Mouse (Mus musculus): Measurements from ENCODE around the gene Alpl. TPM values are rescaled to one million over a fixed set of nuclear protein-coding genes. Genes with fewer than 3 reads are reported as not detected.

The Alpl gene
- total RNA-seq, 2 experiments from 2014 or later: 6.2 to 7.4 TPM

GRCm38 (mm10) chr4:137725541-137726145 is 70.5 kb downstream of the Alpl start:
- no peak for DNase-seq (ENCODE audit: low spot score in 2 of 2)
- intact Hi-C loops (cut with DNase I): no loop called here

GRCm38 (mm10) chr4:137724766-137725165 is 71.4 kb downstream of the Alpl start:
- intact Hi-C loops (cut with DNase I): no loop called here
- DNase-seq (ENCODE audit: low spot score in 2 of 2): peak in 1 of 2 experiments; percentile 37

GRCm38 (mm10) chr4:137724212-137724611 is 72.0 kb downstream of the Alpl start:
- intact Hi-C loops (cut with DNase I): no loop called here
- DNase-seq (ENCODE audit: low spot score in 2 of 2): no peak

- intact Hi-C loops (cut with DNase I): no loop called here
- no peak for DNase-seq (ENCODE audit: low spot score in 2 of 2)
These were observed 72.7 kb downstream of the Alpl start for GRCm38 (mm10) chr4:137723527-137723926.

GRCm38 (mm10) chr4:137722692-137723427 is 73.3 kb downstream of the Alpl start:
- intact Hi-C loops (cut with DNase I): loop anchor here (1.0 kb wide), 1 partner anchor 47 kb away; no protein-coding TSS in a partner anchor
- DNase-seq (ENCODE audit: low spot score in 2 of 2): peak; percentile 78 to 81

- DNase-seq (ENCODE audit: low spot score in 2 of 2): no peak
- intact Hi-C loops (cut with DNase I): loop anchor here (1.0 kb wide), 1 partner anchor 46 kb away; no protein-coding TSS in a partner anchor
These were observed 74.0 kb downstream of the Alpl start for GRCm38 (mm10) chr4:137722230-137722629.

GRCm38 (mm10) chr4:137721563-137721962 is 74.6 kb downstream of the Alpl start:
- intact Hi-C loops (cut with DNase I): no loop called here
- no peak for DNase-seq (ENCODE audit: low spot score in 2 of 2)

GRCm38 (mm10) chr4:137719378-137720077 is 76.7 kb downstream of the Alpl start:
- intact Hi-C loops (cut with DNase I): no loop called here
- no peak for DNase-seq (ENCODE audit: low spot score in 2 of 2)

GRCm38 (mm10) chr4:137717671-137718070 is 78.5 kb downstream of the Alpl start:
- intact Hi-C loops (cut with DNase I): no loop called here
- no peak for DNase-seq (ENCODE audit: low spot score in 2 of 2)

- intact Hi-C loops (cut with DNase I): no loop called here
- DNase-seq (ENCODE audit: low spot score in 2 of 2): no peak
These were observed 79.2 kb downstream of the Alpl start for GRCm38 (mm10) chr4:137717005-137717404.

- intact Hi-C loops (cut with DNase I): no loop called here
- no peak for DNase-seq (ENCODE audit: low spot score in 2 of 2)
These were observed 82.1 kb downstream of the Alpl start for GRCm38 (mm10) chr4:137714020-137714624.

- DNase-seq (ENCODE audit: low spot score in 2 of 2): no peak
- intact Hi-C loops (cut with DNase I): no loop called here
These were observed 83.2 kb downstream of the Alpl start for GRCm38 (mm10) chr4:137712963-137713362.

- intact Hi-C loops (cut with DNase I): no loop called here
These were observed 88.8 kb downstream of the Alpl start for GRCm38 (mm10) chr4:137707216-137707990.

GRCm38 (mm10) chr4:137706510-137706909 is 89.7 kb downstream of the Alpl start:
- DNase-seq (ENCODE audit: low spot score in 2 of 2): no peak
- intact Hi-C loops (cut with DNase I): no loop called here

More at GRCm38 (mm10) chr4:137707216-137707990, 88.8 kb downstream of the Alpl start:
- peak; percentile 60 to 73 for DNase-seq (ENCODE audit: low spot score in 2 of 2)

- no peak for DNase-seq (ENCODE audit: low spot score in 2 of 2)
- intact Hi-C loops (cut with DNase I): no loop called here
These were observed 90.8 kb downstream of the Alpl start for GRCm38 (mm10) chr4:137705379-137705778.

- DNase-seq (ENCODE audit: low spot score in 2 of 2): no peak
- intact Hi-C loops (cut with DNase I): no loop called here
These were observed 91.6 kb downstream of the Alpl start for GRCm38 (mm10) chr4:137704561-137704960.

GRCm38 (mm10) chr4:137703077-137703476 is 93.1 kb downstream of the Alpl start:
- intact Hi-C loops (cut with DNase I): no loop called here
- DNase-seq (ENCODE audit: low spot score in 2 of 2): no peak

- no peak for DNase-seq (ENCODE audit: low spot score in 2 of 2)
- intact Hi-C loops (cut with DNase I): no loop called here
These were observed 95.2 kb downstream of the Alpl start for GRCm38 (mm10) chr4:137700960-137701359.

Data from left cerebral cortex, postnatal 36 days (tissue).